Comparison of ENCODE assay signal across 8 mouse cellular contexts in the genomic region with DNA sequence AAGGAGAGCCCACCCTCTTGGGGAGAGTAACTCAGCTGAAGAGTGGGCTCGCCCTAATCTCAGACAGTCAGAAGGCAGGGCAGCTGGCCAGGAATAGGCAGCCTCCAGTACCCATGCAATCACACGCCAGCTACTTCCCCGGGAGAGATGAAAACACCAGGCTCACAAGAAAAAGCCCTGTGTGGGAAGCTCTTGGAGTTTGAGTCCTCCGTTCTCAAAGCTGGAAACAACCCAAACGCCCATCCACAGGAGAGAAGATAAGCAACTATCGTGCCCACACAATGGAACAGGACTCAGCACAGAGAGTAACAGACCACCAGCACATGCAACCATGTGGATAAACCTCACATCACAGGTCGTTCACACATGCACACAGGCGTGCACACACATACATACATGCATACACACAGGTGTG. TPM values are rescaled to one million over a fixed set of nuclear protein-coding genes. Genes with fewer than 3 reads are reported as not detected.
DNase-seq lines count a peak whose midpoint lies in the region; ATAC-seq and TF ChIP-seq lines count a peak whose summit lies in the region.

No protein-coding gene starts in this region.

- H3K4me2 ChIP-seq in midbrain, embryonic 11.5 days: no peak overlapping the region
- H3K4me2 ChIP-seq in heart, embryonic 16.5 days (ENCODE audit: low read depth, low read length): peak overlapping the region; percentile 45
- H3K4me2 ChIP-seq in limb, embryonic 15.5 days: no peak overlapping the region

- no peak for ATAC-seq in midbrain, embryonic 11.5 days (ENCODE audit: low FRiP score)
- peak; percentile 63 for ATAC-seq in heart, embryonic 16.5 days (replicated peaks; ENCODE audit: extremely low read depth, insufficient read depth, low FRiP score)
- no peak for ATAC-seq in limb, embryonic 15.5 days (ENCODE audit: insufficient number of reproducible peaks, low FRiP score, low TSS enrichment, low read depth)

- no peak for DNase-seq in midbrain, embryonic 10.5 days (ENCODE audit: low spot score)
- DNase-seq in midbrain, embryonic 11.5 days (ENCODE audit: low spot score, missing footprints): no peak
- peak; percentile 47 for DNase-seq in right cerebral cortex, postnatal 4 days
- DNase-seq in embryo, embryonic 9.5 days (ENCODE audit: extremely low spot score): no peak
- DNase-seq in cerebellum, adult 2 months: no peak
- no peak for DNase-seq in lung, postnatal 36 days

- no peaks in the 10 kb centered on the region; the same call in 1 of the 2 replicates for H3K9me3 ChIP-seq in midbrain, embryonic 10.5 days (replicated peaks)
- H3K9me3 ChIP-seq in midbrain, embryonic 11.5 days (ENCODE audit: control insufficient read depth, low read length): no peaks in the 10 kb centered on the region; the same call in 1 of the 2 replicates
- no peaks in the 10 kb centered on the region for H3K9me3 ChIP-seq in heart, embryonic 16.5 days (replicated peaks; ENCODE audit: control insufficient read depth, low read length)
- H3K9me3 ChIP-seq in limb, embryonic 15.5 days: no peaks in the 10 kb centered on the region

- H3K36me3 ChIP-seq in midbrain, embryonic 10.5 days: peaks cover 3% of the 10 kb centered on the region; the same call in 1 of the 2 replicates
- H3K36me3 ChIP-seq in midbrain, embryonic 11.5 days (ENCODE audit: control insufficient read depth, insufficient read depth, low read length): no peaks in the 10 kb centered on the region; the same call in 1 of the 2 replicates
- no peaks in the 10 kb centered on the region for H3K36me3 ChIP-seq in heart, embryonic 16.5 days (ENCODE audit: control insufficient read depth, insufficient read depth)
- no peaks in the 10 kb centered on the region for H3K36me3 ChIP-seq in limb, embryonic 15.5 days

- 86% methylated on average over 8 of the region's 8 CpGs for WGBS in midbrain, embryonic 10.5 days
- 88% methylated on average over 8 of the region's 8 CpGs for WGBS in midbrain, embryonic 11.5 days
- WGBS in heart, embryonic 16.5 days: 23% methylated on average over 8 of the region's 8 CpGs
- 66% methylated on average over 8 of the region's 8 CpGs for WGBS in limb, embryonic 15.5 days
- 43% methylated on average over 8 of the region's 8 CpGs for WGBS in cerebellum, adult 2 months

- TF ChIP-seq POLR2A in cerebellum, adult 2 months (IDR thresholded peaks at IDR 0.05; ENCODE audit: borderline replicate concordance, insufficient read depth, low read length): no peak

- peak overlapping the region; percentile 50 for H3K27ac ChIP-seq in midbrain, embryonic 10.5 days (replicated peaks)
- no peak overlapping the region for H3K27ac ChIP-seq in midbrain, embryonic 11.5 days (ENCODE audit: low read depth, low read length)
- peak overlapping the region; percentile 85 for H3K27ac ChIP-seq in heart, embryonic 16.5 days (ENCODE audit: low read length)
- H3K27ac ChIP-seq in limb, embryonic 15.5 days: 0 out of 2 replicates have a peak overlapping the region, but pooled peaks have one; percentile 14
- no peak overlapping the region for H3K27ac ChIP-seq in cerebellum, adult 2 months (ENCODE audit: insufficient read depth, low read length)

- no peak overlapping the region for H3K4me3 ChIP-seq in midbrain, embryonic 10.5 days
- no peak overlapping the region for H3K4me3 ChIP-seq in midbrain, embryonic 11.5 days (ENCODE audit: low read depth, low read length)
- no peak overlapping the region for H3K4me3 ChIP-seq in heart, embryonic 16.5 days (ENCODE audit: low read length)
- H3K4me3 ChIP-seq in limb, embryonic 15.5 days: no peak overlapping the region
- no peak overlapping the region for H3K4me3 ChIP-seq in cerebellum, adult 2 months (replicated peaks; ENCODE audit: insufficient read depth, low read depth, low read length)

- H3K27me3 ChIP-seq in midbrain, embryonic 10.5 days (ENCODE audit: low read depth, poor library complexity, severe bottlenecking): no peaks in the 10 kb centered on the region
- no peaks in the 10 kb centered on the region for H3K27me3 ChIP-seq in midbrain, embryonic 11.5 days (ENCODE audit: control insufficient read depth, insufficient read depth, low read length)
- H3K27me3 ChIP-seq in heart, embryonic 16.5 days (ENCODE audit: control insufficient read depth, insufficient read depth, low read length): no peaks in the 10 kb centered on the region
- no peaks in the 10 kb centered on the region for H3K27me3 ChIP-seq in limb, embryonic 15.5 days
- no peaks in the 10 kb centered on the region for H3K27me3 ChIP-seq in cerebellum, adult 2 months (ENCODE audit: control insufficient read depth, insufficient read depth, low read length)

- H3K4me1 ChIP-seq in midbrain, embryonic 10.5 days: peaks cover 70% of the 10 kb centered on the region
- peaks cover 35% of the 10 kb centered on the region for H3K4me1 ChIP-seq in midbrain, embryonic 11.5 days (ENCODE audit: control insufficient read depth, insufficient read depth, low read length)
- peaks cover 73% of the 10 kb centered on the region for H3K4me1 ChIP-seq in heart, embryonic 16.5 days (ENCODE audit: control insufficient read depth, insufficient read depth, low read length)
- H3K4me1 ChIP-seq in limb, embryonic 15.5 days: peaks cover 46% of the 10 kb centered on the region
- H3K4me1 ChIP-seq in cerebellum, adult 2 months (ENCODE audit: control insufficient read depth, insufficient read depth, low read length): peaks cover 17% of the 10 kb centered on the region

- H3K9ac ChIP-seq in midbrain, embryonic 11.5 days (ENCODE audit: low read length): no peak overlapping the region
- H3K9ac ChIP-seq in heart, embryonic 16.5 days (ENCODE audit: low read length): peak overlapping the region; percentile 27
- H3K9ac ChIP-seq in limb, embryonic 15.5 days: no peak overlapping the region

- TF ChIP-seq CTCF in cerebellum, adult 2 months (IDR thresholded peaks at IDR 0.05; ENCODE audit: borderline replicate concordance, insufficient read depth, low read depth, low read length): no peak

RNA-seq across cellular contexts. Expression of a gene that starts 23.1 kb away (rescaled TPM):
- 50.9 and 55.7 TPM in 2 replicates for polyA plus RNA-seq in midbrain, embryonic 10.5 days (2016; fragmentation: Nextera tagmentation; extraction: Ambion mirVana)
- polyA plus RNA-seq in midbrain, embryonic 11.5 days (2014; fragmentation: Nextera tagmentation; extraction: Ambion mirVana): 49.8 and 56.0 TPM in 2 replicates
- 61.4 and 66.8 TPM in 2 replicates for polyA plus RNA-seq in heart, embryonic 16.5 days (2015; fragmentation: Nextera tagmentation; extraction: Ambion mirVana)
- polyA plus RNA-seq in limb, embryonic 15.5 days (2015; fragmentation: Nextera tagmentation; extraction: Ambion mirVana): 27.7 and 36.1 TPM in 2 replicates
- polyA plus RNA-seq in cerebellum, adult 2 months (2012; rRNA removed): 34.0 and 35.8 TPM in 2 replicates

RNA-seq across cellular contexts. Expression of a gene that starts 54.9 kb away (rescaled TPM):
- polyA plus RNA-seq in midbrain, embryonic 10.5 days (2016; fragmentation: Nextera tagmentation; extraction: Ambion mirVana): not detected in 2 replicates
- polyA plus RNA-seq in midbrain, embryonic 11.5 days (2014; fragmentation: Nextera tagmentation; extraction: Ambion mirVana): not detected in 2 replicates
- polyA plus RNA-seq in heart, embryonic 16.5 days (2015; fragmentation: Nextera tagmentation; extraction: Ambion mirVana): 0.11 and 0.14 TPM in 2 replicates
- not detected in 2 replicates for polyA plus RNA-seq in limb, embryonic 15.5 days (2015; fragmentation: Nextera tagmentation; extraction: Ambion mirVana)
- not detected in 2 replicates for polyA plus RNA-seq in cerebellum, adult 2 months (2012; rRNA removed)

Comparison
In these comparisons a context has a peak if more than half of its experiments do, and no peak if none do; other contexts are left out.
1. H3K27ac ChIP-seq: peak in midbrain, embryonic 10.5 days (single experiment), heart, embryonic 16.5 days (single experiment) and limb, embryonic 15.5 days (single experiment); none in midbrain, embryonic 11.5 days (single experiment) and cerebellum, adult 2 months (single experiment).